Mouse (Mus musculus) regulatory T cell (primary cell): Measurements from ENCODE around the gene Tnip1.

Experiments
- in situ Hi-C: fragments of 300-600 bp; cut with MboI, MseI; formaldehyde crosslinking; loops from one replicate; pipeline ENCODE4 v1.15.1; 2025; ENCODE audit warnings: high pct_unique_total_duplicates

The Tnip1 gene

DNA sequence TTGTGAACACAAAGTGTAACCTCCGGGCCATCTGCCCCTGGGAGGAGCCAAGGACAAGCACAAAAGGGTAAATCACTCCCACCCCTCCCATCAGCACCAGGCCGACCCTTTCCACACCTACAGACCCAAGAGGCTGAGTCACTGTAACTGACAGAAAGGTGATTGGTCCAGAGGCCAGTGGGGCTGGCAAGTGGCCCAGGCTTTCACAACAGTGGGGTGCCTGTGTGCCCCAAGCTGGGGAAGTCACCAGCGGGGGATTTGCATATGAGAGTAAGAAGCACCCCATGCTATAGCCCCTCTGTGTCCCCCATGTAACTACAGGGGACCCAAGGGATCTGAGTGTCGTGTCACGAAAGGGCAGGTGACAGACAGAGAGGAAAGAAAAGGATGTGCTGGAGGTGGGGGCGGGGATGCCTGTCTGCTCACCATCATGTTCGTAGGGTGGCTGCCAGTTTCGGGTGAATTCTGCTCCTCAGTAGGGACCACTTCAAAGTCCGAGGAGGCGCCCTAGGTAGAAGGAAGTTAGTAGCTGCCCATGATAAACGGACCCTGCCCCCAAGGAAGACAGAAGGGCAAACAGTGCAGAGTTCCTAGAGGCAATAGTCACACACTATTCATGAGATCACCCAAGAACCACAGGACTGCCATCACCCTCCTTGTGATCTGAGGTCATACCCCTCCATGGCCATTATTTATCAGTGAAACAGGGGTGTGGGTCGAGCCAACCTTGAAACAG lies 26.5 kb downstream of the Tnip1 start:
- in situ Hi-C loops, result loop anchor here (10.0 kb wide), 1 partner anchor 51 kb away; no protein-coding TSS in a partner anchor

DNA sequence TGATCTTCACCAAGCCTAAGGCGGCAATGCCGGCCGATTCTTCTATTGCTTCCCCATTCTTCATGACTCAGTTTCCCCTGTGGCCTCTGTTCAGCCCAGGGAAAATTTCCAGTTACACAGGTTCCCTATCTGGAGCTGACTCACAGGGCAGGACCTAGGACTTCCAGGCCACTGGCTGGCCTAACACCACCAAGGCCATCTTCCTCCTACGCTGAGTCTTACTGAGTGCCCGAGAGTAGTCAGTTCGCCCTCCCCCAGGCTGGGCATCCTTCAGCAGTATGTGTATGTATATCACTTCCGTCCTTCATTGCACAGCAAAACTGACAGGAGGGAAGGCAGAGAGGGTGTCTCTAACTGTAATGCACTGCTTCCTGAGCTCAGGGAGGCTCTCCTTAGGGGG lies 28.5 kb downstream of the Tnip1 start:
- in situ Hi-C loops, result loop anchor here (5.0 to 10.0 kb wide), 3 partner anchors 48 to 108 kb away; no protein-coding TSS in a partner anchor

GRCm38 (mm10) chr11:54932540-54932939 lies 30.2 kb downstream of the Tnip1 start:
- in situ Hi-C loops, result loop anchor here (5.0 to 10.0 kb wide), 3 partner anchors 48 to 110 kb away; no protein-coding TSS in a partner anchor

DNA sequence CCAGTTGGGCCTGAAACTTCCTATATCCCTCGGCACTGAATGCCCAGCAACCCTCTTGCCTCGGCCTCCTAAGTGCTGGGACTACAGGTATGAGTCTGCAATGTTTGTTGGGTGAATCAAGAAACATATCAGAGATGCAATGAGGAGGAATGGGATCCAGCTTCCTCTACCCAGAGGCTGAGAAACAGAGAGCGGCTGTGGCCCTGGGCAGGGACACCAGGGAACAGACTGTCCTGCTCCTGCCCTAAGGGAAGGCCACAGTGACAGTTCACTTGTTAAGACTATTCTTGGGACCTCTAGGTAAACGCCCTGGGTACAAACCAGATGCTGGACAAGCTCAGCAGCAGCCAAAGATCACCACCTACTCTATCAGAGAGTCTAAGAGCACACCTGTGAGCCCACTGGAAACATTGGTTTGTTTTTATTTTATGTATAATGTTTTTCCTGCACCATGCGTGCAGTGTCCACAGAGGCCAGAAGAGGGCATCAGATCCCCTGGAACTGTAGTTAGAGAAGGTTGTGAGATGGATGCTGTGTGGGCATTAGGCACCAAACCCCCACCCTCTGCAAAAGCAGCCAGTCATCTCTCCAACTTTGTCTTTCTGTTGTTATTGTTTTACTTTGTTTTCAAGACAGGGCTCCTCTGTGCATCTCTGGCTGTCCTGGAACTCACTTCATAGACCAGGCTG lies 31.2 kb downstream of the Tnip1 start:
- in situ Hi-C loops, result loop anchor here (5.0 to 10.0 kb wide), 3 partner anchors 47 to 111 kb away; no protein-coding TSS in a partner anchor

- in situ Hi-C loops, result loop anchor here (5.0 to 10.0 kb wide), 3 partner anchors 46 to 112 kb away; no protein-coding TSS in a partner anchor
Observed at GRCm38 (mm10) chr11:54930318-54930979, 32.3 kb downstream of the Tnip1 start.

- in situ Hi-C loops, result loop anchor here (5.0 to 10.0 kb wide), 3 partner anchors 45 to 113 kb away; no protein-coding TSS in a partner anchor
Observed at GRCm38 (mm10) chr11:54929744-54930143, 33.0 kb downstream of the Tnip1 start.

GRCm38 (mm10) chr11:54929290-54929689 lies 33.4 kb downstream of the Tnip1 start:
- in situ Hi-C loops, result no loop called here

DNA sequence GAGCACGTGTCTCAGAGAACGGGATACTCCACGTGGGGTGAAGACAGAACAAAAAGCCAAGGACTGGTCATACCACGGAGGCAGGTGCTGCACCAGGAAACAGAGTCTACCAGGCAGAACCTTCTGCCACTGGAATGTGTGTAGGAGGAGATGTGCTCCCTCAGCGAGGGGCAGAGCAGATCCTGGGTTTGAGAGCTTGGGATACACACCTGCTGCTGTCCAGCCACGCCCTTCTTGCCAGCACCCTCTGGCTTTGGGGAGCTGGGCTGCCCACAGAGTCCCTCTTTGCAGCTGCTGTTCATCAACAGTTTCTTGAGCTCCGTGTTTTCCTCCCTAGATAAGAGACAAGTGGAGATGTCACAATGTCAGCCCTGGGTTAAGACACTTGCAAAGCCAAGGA lies 33.8 kb downstream of the Tnip1 start:
- in situ Hi-C loops, result no loop called here

GRCm38 (mm10) chr11:54928219-54928618 lies 34.5 kb downstream of the Tnip1 start:
- in situ Hi-C loops, result no loop called here

GRCm38 (mm10) chr11:54927346-54928140 lies 35.2 kb downstream of the Tnip1 start:
- in situ Hi-C loops, result no loop called here

DNA sequence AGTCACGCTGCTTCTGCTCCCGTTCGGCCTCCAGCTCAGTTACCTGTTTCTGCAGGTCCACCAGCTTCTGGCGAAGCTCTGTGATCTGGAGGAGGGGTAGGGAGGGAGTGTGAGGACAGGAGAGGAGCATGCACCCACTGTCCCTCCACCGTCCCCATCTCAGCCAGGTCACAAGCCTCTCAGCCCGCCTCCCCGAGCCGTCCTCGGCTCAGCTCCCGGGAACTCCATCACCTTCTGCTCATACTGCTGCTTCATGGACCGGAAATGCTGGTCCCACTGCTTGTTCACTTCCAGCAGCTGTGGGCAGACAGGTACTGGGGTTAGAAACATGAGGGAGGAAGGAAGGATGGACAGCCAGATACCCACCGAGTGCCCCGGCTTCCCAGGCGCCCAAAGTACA lies 38.6 kb downstream of the Tnip1 start:
- in situ Hi-C loops, result no loop called here

DNA sequence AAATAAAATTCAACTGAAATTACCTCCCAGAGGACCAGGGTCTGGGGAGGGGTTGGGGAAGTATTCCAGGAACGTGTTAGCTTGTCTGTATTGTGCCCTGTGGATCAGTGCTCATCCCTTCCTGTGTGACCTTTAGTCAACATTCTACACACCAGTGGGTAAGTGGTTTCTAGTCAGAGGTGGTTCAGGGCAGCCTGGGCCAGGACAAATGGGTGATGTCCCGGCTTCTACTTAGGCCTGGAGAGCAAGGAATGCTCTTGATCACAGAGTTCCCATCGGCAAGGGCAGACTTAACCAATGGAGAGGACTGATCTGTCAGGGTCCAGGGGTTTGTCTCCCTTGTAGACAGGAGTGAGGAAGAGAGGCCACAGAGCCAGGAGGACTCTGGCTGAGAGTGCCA lies 40.2 kb downstream of the Tnip1 start:
- in situ Hi-C loops, result no loop called here

DNA sequence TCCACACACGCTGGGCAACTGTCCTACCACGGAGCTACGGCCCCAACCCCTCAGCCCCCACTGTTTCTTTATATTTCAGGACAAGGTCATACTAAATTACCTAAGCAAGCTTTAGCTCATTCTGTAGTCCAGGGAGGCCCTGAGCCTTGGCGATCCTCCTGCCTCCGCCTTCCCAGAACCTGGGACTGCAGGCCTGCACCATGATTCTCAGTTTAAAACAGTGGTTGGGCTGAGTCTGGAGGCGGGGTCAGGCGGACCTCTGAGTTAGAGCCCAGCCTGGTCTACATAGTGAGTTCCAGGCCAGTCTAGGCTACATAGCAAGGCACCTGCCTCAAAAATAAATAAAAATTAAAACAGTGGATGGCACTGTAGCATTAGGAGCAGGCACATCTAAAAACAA lies 40.9 kb downstream of the Tnip1 start:
- in situ Hi-C loops, result no loop called here

GRCm38 (mm10) chr11:54920973-54921580 lies 41.6 kb downstream of the Tnip1 start:
- in situ Hi-C loops, result no loop called here

DNA sequence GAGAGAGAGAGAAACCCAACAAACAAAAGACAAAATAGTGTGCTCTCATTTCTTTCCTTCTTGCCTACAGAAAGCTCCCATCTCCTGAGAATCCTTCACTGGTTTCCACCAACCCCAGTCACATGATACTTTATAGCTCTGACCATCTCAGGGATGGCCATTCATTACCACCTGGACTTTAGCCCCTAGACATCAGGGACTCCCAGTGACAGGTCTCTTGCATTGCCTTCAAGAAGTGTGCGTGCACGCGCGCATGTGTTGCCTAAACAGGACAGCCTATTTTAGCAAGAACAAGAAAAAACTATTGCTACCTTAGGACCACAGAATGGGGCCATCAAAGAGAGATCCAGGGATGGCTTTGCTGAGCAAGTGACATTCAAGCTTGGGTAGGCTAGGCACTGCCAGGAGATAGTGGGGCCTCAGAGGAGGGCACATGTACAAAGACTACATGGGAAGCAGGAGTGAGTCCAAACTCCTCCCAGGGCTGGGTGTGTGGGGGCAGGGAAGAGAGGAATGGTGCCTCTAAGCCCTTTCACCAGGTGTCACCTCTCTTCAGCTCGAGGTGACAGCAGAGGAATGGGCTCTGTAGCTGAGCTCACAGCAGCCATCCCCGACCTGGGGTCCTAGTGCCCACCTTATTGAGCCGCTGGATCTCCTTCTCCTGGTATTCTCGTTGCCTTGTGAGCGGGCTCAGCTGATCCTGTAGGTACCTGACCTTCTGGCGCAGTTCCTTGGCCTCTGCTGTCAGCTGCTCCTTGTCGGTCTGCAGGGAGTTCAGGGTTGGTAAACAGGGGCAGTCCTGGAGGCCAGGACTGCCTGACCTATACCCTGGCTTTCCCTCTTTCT lies 42.4 kb downstream of the Tnip1 start:
- in situ Hi-C loops, result no loop called here

- in situ Hi-C loops, result no loop called here
Observed at GRCm38 (mm10) chr11:54918273-54918672, 44.4 kb downstream of the Tnip1 start.

GRCm38 (mm10) chr11:54917461-54917860 lies 45.3 kb downstream of the Tnip1 start:
- in situ Hi-C loops, result no loop called here

GRCm38 (mm10) chr11:54913841-54914240 lies 48.9 kb downstream of the Tnip1 start:
- in situ Hi-C loops, result no loop called here

DNA sequence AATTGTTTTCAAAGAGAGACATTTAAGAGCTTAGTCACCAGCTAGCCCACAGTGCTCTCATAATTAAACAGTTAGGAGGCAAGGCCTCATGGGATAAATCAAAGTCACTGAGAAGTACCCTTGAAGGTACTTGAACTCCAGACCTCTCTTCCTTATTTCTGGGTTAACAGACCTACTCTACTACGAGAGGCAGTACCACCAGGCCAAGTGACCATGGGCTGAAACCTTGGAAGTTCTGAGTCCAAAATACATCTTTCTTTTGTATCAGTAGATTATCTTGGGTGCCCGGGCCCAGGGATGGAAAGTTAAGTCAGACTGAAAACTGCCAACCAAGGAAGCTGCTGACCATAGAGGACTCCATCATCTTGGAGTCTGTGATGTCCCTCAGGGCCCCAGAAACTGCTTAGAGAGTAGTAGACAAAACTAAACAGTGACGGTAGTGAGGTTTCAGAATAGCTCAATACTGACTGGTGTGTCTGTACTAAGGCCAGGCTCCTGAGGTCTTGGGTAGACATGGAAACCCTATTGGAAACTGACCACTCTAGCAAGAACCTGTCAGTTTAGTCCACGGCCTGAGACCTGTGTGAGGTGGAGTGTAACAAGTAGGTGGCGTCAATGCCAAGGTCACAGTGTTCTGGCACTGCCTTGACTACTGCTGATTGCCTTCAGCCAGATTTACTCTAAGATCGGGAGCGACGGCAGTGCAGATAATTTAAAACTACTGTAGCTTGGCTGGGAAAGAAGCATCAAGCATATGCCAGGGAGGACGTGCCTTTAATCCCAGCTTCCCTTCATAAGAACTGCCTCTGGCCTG lies 50.0 kb downstream of the Tnip1 start:
- in situ Hi-C loops, result no loop called here
